Mouse (Mus musculus) G1E (cell line): Measurements from ENCODE around the gene Nmi.

Experiments
- CTCF ChIP-seq: IDR thresholded peaks from 2 replicates; pipeline ENCODE4 v1.5.1; 2012; ENCODE audit warnings: low read depth, low read length, inconsistent platforms, mixed read lengths
- GATA1 ChIP-seq: IDR thresholded peaks from 2 replicates; pipeline ENCODE4 v1.6.1; 2012; ENCODE audit warnings: borderline replicate concordance, low read length, inconsistent platforms, mixed read lengths
- GATA2 ChIP-seq: IDR thresholded peaks from 2 replicates; pipeline ENCODE4 v1.6.1; 2012; ENCODE audit warnings: low read depth, low read length, inconsistent platforms, borderline replicate concordance
- POLR2AphosphoS5 ChIP-seq: IDR thresholded peaks from 2 replicates; pipeline ENCODE4 v1.6.1; 2012; ENCODE audit warnings: low read depth, low read length, inconsistent platforms; ENCODE audit not compliant: insufficient replicate concordance
- TAL1 ChIP-seq: conservative IDR thresholded peaks from 2 replicates; pipeline ENCODE4 v1.6.1; 2012; ENCODE audit warnings: low read depth, low read length, inconsistent platforms, mixed read lengths

DNA sequence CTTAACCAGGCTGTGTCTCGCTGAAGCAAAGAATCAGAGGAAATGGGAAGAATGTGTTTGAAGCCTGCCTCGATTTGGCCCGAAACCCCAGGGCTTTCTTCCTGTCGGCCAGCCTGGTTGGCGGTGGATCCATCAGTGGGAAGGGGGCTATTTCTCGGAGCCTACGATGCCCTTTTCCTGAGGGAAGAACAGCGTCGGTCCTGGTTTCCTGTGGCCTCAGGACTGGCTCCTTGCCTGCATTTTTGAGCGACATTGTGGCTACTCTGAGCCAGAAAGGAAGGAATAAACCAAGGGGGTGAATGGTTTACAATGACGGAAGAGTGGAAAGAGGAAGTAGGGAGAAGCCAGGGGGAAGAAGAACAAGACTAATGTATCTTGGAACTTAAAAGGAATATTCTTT, 8.3 kb upstream of the Nmi start:
- TF ChIP-seq CTCF (no peak), GATA1 (no peak), TAL1 (no peak), GATA2 (no peak), POLR2AphosphoS5 (no peak)
